Mouse (Mus musculus) liver, embryonic 14.5 days (tissue): ENCODE results near the gene Cyp27a1. TPM values are rescaled to one million over a fixed set of nuclear protein-coding genes. Genes with fewer than 3 reads are reported as not detected.

Experiments
- ATAC-seq: fragments of 200-750 bp; cut with Nextera tagmentation; 2 replicates; pipeline ENCODE4 v1.8.0; 2017; ENCODE audit warnings: moderate number of reproducible peaks, mild to moderate bottlenecking, moderate library complexity; ENCODE audit not compliant: insufficient read depth
- DNase-seq, 3 experiments: peaks; one replicate each; pipeline ENCODE4 v3.0.0-alpha.2; 2012 to 2013; ENCODE audit warnings: low read depth in 3 of 3, low spot score in 3 of 3
- H3K27ac ChIP-seq: fragments of 300-500 bp; sonication (generic); 2 replicates; pipeline ENCODE4 v1.5.1; 2014; ENCODE audit warnings: moderate library complexity, mild to moderate bottlenecking, control low read depth, inconsistent platforms
- H3K27me3 ChIP-seq: fragments of 300-500 bp; sonication (generic); 2 replicates; pipeline ENCODE4 v1.6.1; 2014; ENCODE audit warnings: mild to moderate bottlenecking, low read length, moderate library complexity; ENCODE audit not compliant: control insufficient read depth, insufficient read depth
- H3K36me3 ChIP-seq: fragments of 300-500 bp; sonication (generic); replicated peaks from 2 replicates; pipeline ENCODE4 v1.6.1; 2014; ENCODE audit warnings: low read depth; ENCODE audit not compliant: control insufficient read depth, insufficient read depth
- H3K4me1 ChIP-seq, 2 experiments: fragments of 200-500 bp in 1 of 2; fragments of 300-500 bp in 1 of 2; sonication (generic) in 1 of 2; replicated peaks; 2 replicates each; pipeline ENCODE4 v1.6.1; 2012 to 2014; ENCODE audit warnings: antibody characterized with exemption in 1 of 2, inconsistent platforms in 1 of 2, low read length in 1 of 2; ENCODE audit not compliant: control insufficient read depth in 2 of 2, insufficient read depth in 2 of 2
- H3K4me2 ChIP-seq: fragments of 300-500 bp; sonication (generic); 2 replicates; pipeline ENCODE4 v1.6.1; 2014; ENCODE audit warnings: low read depth, mild to moderate bottlenecking, control low read depth, moderate library complexity
- H3K4me3 ChIP-seq, 2 experiments: fragments of 200-500 bp in 1 of 2; fragments of 300-500 bp in 1 of 2; sonication (generic) in 1 of 2; 2 replicates each; pipeline ENCODE4 v1.5.1; 2012 to 2014; ENCODE audit warnings: low read depth in 2 of 2, low read length in 2 of 2, mild to moderate bottlenecking in 2 of 2, control low read depth in 1 of 2, inconsistent platforms in 1 of 2, moderate library complexity in 1 of 2; ENCODE audit not compliant: insufficient read depth in 1 of 2
- H3K9ac ChIP-seq: fragments of 300-500 bp; sonication (generic); replicated peaks from 2 replicates; pipeline ENCODE4 v1.6.1; 2014; ENCODE audit warnings: mild to moderate bottlenecking, control low read depth, moderate library complexity
- H3K9me3 ChIP-seq: fragments of 300-500 bp; sonication (generic); 2 replicates; pipeline ENCODE4 v1.6.1; 2016; ENCODE audit warnings: low read length, mixed read lengths; ENCODE audit not compliant: control insufficient read depth
- CTCF ChIP-seq: IDR thresholded peaks from 2 replicates; pipeline ENCODE4 v1.5.1; 2016; ENCODE audit warnings: antibody characterized with exemption, low read depth, control low read depth
- EP300 ChIP-seq: IDR thresholded peaks from 2 replicates; pipeline ENCODE4 v1.6.1; 2016; ENCODE audit warnings: antibody characterized with exemption, low read depth
- WGBS: fragments of 180-500 bp; shearing (Covaris S2); extraction: QIAGEN DNeasy Blood & Tissue Kit; methylation state at CpG from one replicate; pipeline ENCODE4 v1.1.7; 2014; ENCODE audit not compliant: insufficient replicate concordance; 5-methylcytosine and 5-hydroxymethylcytosine counted together
- polyA plus RNA-seq, 2 experiments: library from polyadenylated mRNA; depleted of rRNA in 1 of 2; stranded (reverse) in 1 of 2; unstranded in 1 of 2; fragments of >200 nt; fragmentation: Nextera tagmentation in 1 of 2; extraction: Ambion mirVana in 1 of 2; gene quantifications; 2 replicates each; pipeline versions ENCODE4 v1.2.1 to v1.2.3; 2012 to 2014

The Cyp27a1 gene
- polyA plus RNA-seq, 2 experiments = 3.3 to 5.0 TPM

- H3K4me3 ChIP-seq = no peak overlapping the region
- H3K4me1 ChIP-seq = peaks cover 0 to 5% of the 10 kb centered on the region in 2 experiments; a peak in 1 of 4 replicates
- DNase-seq = no peak
- peaks cover 11% of the 10 kb centered on the region for H3K36me3 ChIP-seq
- 90% methylated on average over 1 of the region's 1 CpGs for WGBS
- no peak overlapping the region for H3K4me2 ChIP-seq
- H3K9ac ChIP-seq = no peak overlapping the region
- H3K27me3 ChIP-seq = no peaks in the 10 kb centered on the region
- no peak overlapping the region for H3K27ac ChIP-seq
- H3K9me3 ChIP-seq = no peaks in the 10 kb centered on the region
- TF ChIP-seq EP300 (no peak), CTCF (no peak)
- no peak for ATAC-seq
Measured at GRCm38 (mm10) chr1:74698353-74698752, 15.0 kb upstream of the Cyp27a1 start.

- Histone ChIP-seq H3K4me3 (no peak overlapping the region), H3K27me3 (no peaks in the 10 kb centered on the region), H3K9me3 (no peaks in the 10 kb centered on the region), H3K27ac (no peak overlapping the region), H3K36me3 (peaks cover 11% of the 10 kb centered on the region), H3K4me1 (peaks cover 0 to 5% of the 10 kb centered on the region in 2 experiments; a peak in 1 of 4 replicates), H3K9ac (no peak overlapping the region), H3K4me2 (no peak overlapping the region)
- no peak for DNase-seq
- TF ChIP-seq EP300 = no peak
- no peak for TF ChIP-seq CTCF
- 33% methylated on average over 1 of the region's 1 CpGs for WGBS
- ATAC-seq = 0 out of 2 replicates have a peak, but pooled peaks have one; percentile 26
Measured at GRCm38 (mm10) chr1:74698791-74699190, 14.6 kb upstream of the Cyp27a1 start.

- Histone ChIP-seq H3K4me3 (no peak overlapping the region), H3K36me3 (peaks cover 9% of the 10 kb centered on the region), H3K4me2 (no peak overlapping the region), H3K27ac (no peak overlapping the region), H3K27me3 (no peaks in the 10 kb centered on the region), H3K4me1 (peaks cover 0 to 5% of the 10 kb centered on the region in 2 experiments; a peak in 1 of 4 replicates), H3K9me3 (no peaks in the 10 kb centered on the region), H3K9ac (no peak overlapping the region)
- no peak for ATAC-seq
- TF ChIP-seq EP300 (no peak), CTCF (no peak)
- WGBS = 68% methylated on average over 6 of the region's 6 CpGs
- DNase-seq = no peak
Measured at GRCm38 (mm10) chr1:74702142-74702553, 11.2 kb upstream of the Cyp27a1 start.

- 0 out of 2 replicates have a peak, but pooled peaks cover 2% of the 10 kb centered on the region for H3K36me3 ChIP-seq
- no peak for ATAC-seq
- no peaks in the 10 kb centered on the region for H3K4me1 ChIP-seq
- no peak overlapping the region for H3K4me3 ChIP-seq
- no peak overlapping the region for H3K27ac ChIP-seq
- no peaks in the 10 kb centered on the region for H3K9me3 ChIP-seq
- no peak for TF ChIP-seq CTCF
- TF ChIP-seq EP300 = no peak
- no peak overlapping the region for H3K9ac ChIP-seq
- H3K4me2 ChIP-seq = no peak overlapping the region
- DNase-seq = no peak
- no peaks in the 10 kb centered on the region for H3K27me3 ChIP-seq
- WGBS = 64% methylated on average over 3 of the region's 3 CpGs
Measured at GRCm38 (mm10) chr1:74704156-74704555, 9.2 kb upstream of the Cyp27a1 start.

GRCm38 (mm10) chr1:74705016-74705415, 8.4 kb upstream of the Cyp27a1 start:
- 70% methylated on average over 5 of the region's 5 CpGs for WGBS

More at GRCm38 (mm10) chr1:74705016-74705415, 8.4 kb upstream of the Cyp27a1 start:
- Histone ChIP-seq H3K9me3 (no peaks in the 10 kb centered on the region), H3K4me3 (no peak overlapping the region), H3K4me2 (no peak overlapping the region), H3K27me3 (no peaks in the 10 kb centered on the region), H3K36me3 (no peaks in the 10 kb centered on the region), H3K9ac (no peak overlapping the region), H3K4me1 (no peaks in the 10 kb centered on the region), H3K27ac (no peak overlapping the region)
- DNase-seq (no peak), ATAC-seq (no peak)
- no peak for TF ChIP-seq EP300
